Mouse (Mus musculus): ENCODE measurements around the gene Trim39.

Gene Trim39

GRCm38 (mm10) chr17:36261511-36262166 lies 10.4 kb downstream of the Trim39 start:
- POLR2A ChIA-PET: interaction anchor here in 2 of 4 experiments (0.7 to 2.0 kb wide), 5 partner anchors 8 to 40 kb away, joined by 3 to 11 read pairs (median 3); partner anchors contain the start of gene Trim39 (in 2 of the 2)
- CTCF ChIA-PET: no interaction called here

GRCm38 (mm10) chr17:36257969-36258368 lies 14.1 kb downstream of the Trim39 start, which contains the start of gene Rpp21:
Gene Rpp21, minus strand, starts transcription at chr17:36258069.
- POLR2A ChIA-PET: interaction anchor here in 3 of 4 experiments (0.7 to 3.9 kb wide), 20 partner anchors 8 to 57 kb away, joined by 3 to 42 read pairs (median 6); partner anchors contain the start of gene Trim39 (in 3 of the 3)
- CTCF ChIA-PET: interaction anchor here (0.8 to 1.9 kb wide), 12 partner anchors 8 to 264 kb away, joined by 3 to 14 read pairs (median 4); partner anchors contain the start of gene Trim39 (in 1 of the 4)

GRCm38 (mm10) chr17:36257241-36257947 lies 14.7 kb downstream of the Trim39 start:
- CTCF ChIA-PET: interaction anchor here (0.6 to 1.9 kb wide), 17 partner anchors 8 to 385 kb away, joined by 3 to 14 read pairs (median 3); partner anchors contain the start of genes H2-M9 (in 1 of the 4) and Trim39 (in 1 of the 4)
- POLR2A ChIA-PET: interaction anchor here in 3 of 4 experiments (0.7 to 3.9 kb wide), 26 partner anchors 8 to 722 kb away, joined by 3 to 42 read pairs (median 4); partner anchors contain the start of gene Trim39 (in 3 of the 3)

GRCm38 (mm10) chr17:36253087-36253600 lies 18.9 kb downstream of the Trim39 start:
- ChIA-PET CTCF (interaction anchor here in 1 of 4 experiments (1.5 kb wide), 1 partner anchor 259 kb away, joined by 3 read pairs; no protein-coding TSS in a partner anchor), POLR2A (interaction anchor here in 3 of 4 experiments (0.9 to 2.9 kb wide), 11 partner anchors 9 to 584 kb away, joined by 3 to 9 read pairs (median 5); partner anchors contain the start of genes Trim39 (in 2 of the 3) and Trim26 (in 1 of the 3))

- POLR2A ChIA-PET: interaction anchor here in 3 of 4 experiments (1.0 to 2.9 kb wide), 13 partner anchors 8 to 584 kb away, joined by 3 to 9 read pairs (median 6); partner anchors contain the start of genes Trim39 (in 3 of the 3) and Trim26 (in 1 of the 3)
- CTCF ChIA-PET: interaction anchor here in 3 of 4 experiments (0.8 to 1.5 kb wide), 3 partner anchors 26 to 515 kb away, joined by 3 read pairs; no protein-coding TSS in a partner anchor
These were observed 19.7 kb downstream of the Trim39 start for GRCm38 (mm10) chr17:36252250-36252876.

GRCm38 (mm10) chr17:36248886-36249285 lies 23.2 kb downstream of the Trim39 start:
- CTCF ChIA-PET: interaction anchor here in 2 of 4 experiments (0.6 to 1.7 kb wide), 6 partner anchors 8 to 765 kb away, joined by 3 to 5 read pairs (median 3); partner anchors contain the start of gene Rpp21 (in 1 of the 2)
- POLR2A ChIA-PET: interaction anchor here in 3 of 4 experiments (0.7 to 3.0 kb wide), 12 partner anchors 8 to 587 kb away, joined by 3 to 21 read pairs (median 4); partner anchors contain the start of genes Rpp21 (in 3 of the 3) and Trim39 (in 1 of the 3)

- POLR2A ChIA-PET: no interaction called here
- CTCF ChIA-PET: no interaction called here
These were observed 26.3 kb downstream of the Trim39 start for GRCm38 (mm10) chr17:36245741-36246140.

GRCm38 (mm10) chr17:36244031-36244430 lies 28.0 kb downstream of the Trim39 start:
- POLR2A ChIA-PET: interaction anchor here in 3 of 4 experiments (0.6 to 1.8 kb wide), 20 partner anchors 8 to 724 kb away, joined by 3 to 6 read pairs (median 4); partner anchors contain the start of gene Trim39 (in 2 of the 3)
- CTCF ChIA-PET: interaction anchor here in 2 of 4 experiments (0.6 to 1.7 kb wide), 9 partner anchors 9 to 287 kb away, joined by 3 to 10 read pairs (median 4); partner anchors contain the start of gene Trim39 (in 1 of the 2)

- POLR2A ChIA-PET: interaction anchor here in 1 of 4 experiments (0.6 kb wide), 1 partner anchor 432 kb away, joined by 3 read pairs; no protein-coding TSS in a partner anchor
- CTCF ChIA-PET: no interaction called here
These were observed 31.3 kb downstream of the Trim39 start for GRCm38 (mm10) chr17:36240637-36241213.

- POLR2A ChIA-PET: interaction anchor here in 3 of 4 experiments (0.6 to 2.7 kb wide), 12 partner anchors 10 to 1924 kb away, joined by 3 to 19 read pairs (median 4); partner anchors contain the start of genes Rpp21 (in 1 of the 3) and Trim39 (in 1 of the 3)
- CTCF ChIA-PET: interaction anchor here in 3 of 4 experiments (1.0 to 1.4 kb wide), 3 partner anchors 10 to 20 kb away, joined by 5 to 7 read pairs (median 6); no protein-coding TSS in a partner anchor
These were observed 34.6 kb downstream of the Trim39 start for GRCm38 (mm10) chr17:36237321-36237921.

- CTCF ChIA-PET: interaction anchor here in 3 of 4 experiments (0.6 to 1.3 kb wide), 7 partner anchors 8 to 250 kb away, joined by 3 to 7 read pairs (median 4); partner anchors contain the start of genes Rpp21 (in 1 of the 3) and Trim39 (in 1 of the 3)
- POLR2A ChIA-PET: interaction anchor here in 3 of 4 experiments (1.0 to 2.4 kb wide), 19 partner anchors 9 to 815 kb away, joined by 3 to 19 read pairs (median 4); partner anchors contain the start of genes Atat1 (in 1 of the 3) and Trim39 (in 1 of the 3)
These were observed 36.7 kb downstream of the Trim39 start for GRCm38 (mm10) chr17:36235300-36235699.

- CTCF ChIA-PET: no interaction called here
- POLR2A ChIA-PET: interaction anchor here in 2 of 4 experiments (0.8 to 2.4 kb wide), 5 partner anchors 11 to 38 kb away, joined by 3 to 19 read pairs (median 5); partner anchors contain the start of gene Rpp21 (in 1 of the 2)
These were observed 38.5 kb downstream of the Trim39 start for GRCm38 (mm10) chr17:36233572-36233971.

GRCm38 (mm10) chr17:36231318-36231717 lies 40.7 kb downstream of the Trim39 start:
- CTCF ChIA-PET: interaction anchor here in 2 of 4 experiments (1.0 to 1.4 kb wide), 2 partner anchors 12 to 170 kb away, joined by 3 to 5 read pairs; no protein-coding TSS in a partner anchor
- POLR2A ChIA-PET: interaction anchor here in 3 of 4 experiments (0.9 to 1.5 kb wide), 9 partner anchors 11 to 243 kb away, joined by 3 to 8 read pairs (median 4); no protein-coding TSS in a partner anchor

- ChIA-PET POLR2A (interaction anchor here in 1 of 4 experiments (0.6 to 1.8 kb wide), 5 partner anchors 11 to 614 kb away, joined by 3 to 4 read pairs (median 3); partner anchors contain the start of gene Rpp21), CTCF (interaction anchor here in 2 of 4 experiments (0.6 to 0.8 kb wide), 2 partner anchors 14 to 1710 kb away, joined by 3 to 6 read pairs; no protein-coding TSS in a partner anchor)
These were observed 43.0 kb downstream of the Trim39 start for GRCm38 (mm10) chr17:36229046-36229445.

GRCm38 (mm10) chr17:36226921-36227320 lies 45.1 kb downstream of the Trim39 start:
- ChIA-PET POLR2A (interaction anchor here in 3 of 4 experiments (0.9 to 1.5 kb wide), 6 partner anchors 11 to 50 kb away, joined by 3 to 6 read pairs (median 3); partner anchors contain the start of gene Rpp21 (in 1 of the 3)), CTCF (interaction anchor here (0.5 to 1.8 kb wide), 20 partner anchors 8 to 683 kb away, joined by 3 to 7 read pairs (median 4); partner anchors contain the start of gene Rpp21 (in 1 of the 4))

Measured in embryonic stem cell, embryonic (primary cell).